Mouse (Mus musculus): ENCODE results near the gene Rrad. TPM values are rescaled to one million over a fixed set of nuclear protein-coding genes. Genes with fewer than 3 reads are reported as not detected.

Gene Rrad
- total RNA-seq, 2 experiments from 2014 or later: 88.7 to 108 TPM

Other genes starting within 250 kb of the Rrad start
- 10 to 100 TPM; 11.3 to 12.8 TPM for gene Cmtm4, start 235.5 kb downstream of the Rrad start, total RNA-seq (2021)
- gene Dync1li2, start 188.3 kb downstream of the Rrad start, total RNA-seq (2021): 10 to 100 TPM; 89.0 to 94.5 TPM
- not detected for gene Terb1, start 121.4 kb downstream of the Rrad start, total RNA-seq (2021)
- 10 to 100 TPM; 26.8 to 34.9 TPM for gene Nae1, start 96.7 kb downstream of the Rrad start, total RNA-seq (2021)
- gene Car7, start 96.6 kb downstream of the Rrad start, total RNA-seq (2021): 1 to 10 TPM; 1.5 to 2.7 TPM
- 10 to 100 TPM; 18.1 to 22.5 TPM for gene Pdp2, start 39.9 kb downstream of the Rrad start, total RNA-seq (2021)
- 1 to 10 TPM; 3.9 to 5.2 TPM for gene Cdh16, start 6.9 kb downstream of the Rrad start, total RNA-seq (2021)
- gene Ciao2b, start 10.6 kb upstream of the Rrad start, total RNA-seq (2021): 10 to 100 TPM; 62.2 to 66.5 TPM
- not detected for gene Ces2a, start 102.7 kb upstream of the Rrad start, total RNA-seq (2021)
- gene Ces2b, start 200.2 kb upstream of the Rrad start, total RNA-seq (2021): under 1 TPM; 0.22 to 0.44 TPM
- gene Ces2c, start 215.7 kb upstream of the Rrad start, total RNA-seq (2021): not detected

All from heart, adult 18-20 months (tissue).